Mouse (Mus musculus): ENCODE data around the gene Nt5c2. TPM values are rescaled to one million over a fixed set of nuclear protein-coding genes. Genes with fewer than 3 reads are reported as not detected.

The Nt5c2 gene
- polyA plus RNA-seq, 1 experiment from 2014 or later: 68.4 TPM

GRCm38 (mm10) chr19:47036596-47036995 is 21.6 kb upstream of the Nt5c2 start:
- Histone ChIP-seq H3K27me3 (ENCODE audit: insufficient read depth, low read length) (no peaks in the 10 kb centered on the region), H3K4me1 (replicated peaks; ENCODE audit: insufficient read depth, low read length) (no peaks in the 10 kb centered on the region), H3K27ac (no peak overlapping the region), H3K4me2 (ENCODE audit: low read length) (no peak overlapping the region), H3K36me3 (ENCODE audit: insufficient read depth, low read length) (peaks cover 11% of the 10 kb centered on the region; the same call in 1 of the 2 replicates), H3K9me3 (replicated peaks; ENCODE audit: low read length) (no peaks in the 10 kb centered on the region), H3K9ac (ENCODE audit: low read depth, low read length) (no peak overlapping the region), H3K4me3 (replicated peaks; ENCODE audit: low read depth, low read length) (no peak overlapping the region)
- 79% methylated on average over 3 of the region's 3 CpGs for WGBS
- no peak for ATAC-seq (replicated peaks; ENCODE audit: low FRiP score, low read depth)
- no peak for DNase-seq (ENCODE audit: low spot score)
- TF ChIP-seq CTCF (IDR thresholded peaks at IDR 0.05; ENCODE audit: low read depth): no peak

- Histone ChIP-seq H3K4me1 (replicated peaks; ENCODE audit: insufficient read depth, low read length) (no peaks in the 10 kb centered on the region), H3K27ac (no peak overlapping the region), H3K36me3 (ENCODE audit: insufficient read depth, low read length) (peaks cover 8% of the 10 kb centered on the region; the same call in 1 of the 2 replicates), H3K27me3 (ENCODE audit: insufficient read depth, low read length) (no peaks in the 10 kb centered on the region), H3K4me3 (replicated peaks; ENCODE audit: low read depth, low read length) (no peak overlapping the region), H3K9ac (ENCODE audit: low read depth, low read length) (no peak overlapping the region), H3K9me3 (replicated peaks; ENCODE audit: low read length) (no peaks in the 10 kb centered on the region), H3K4me2 (ENCODE audit: low read length) (no peak overlapping the region)
- WGBS: 90% methylated on average over 4 of the region's 4 CpGs
- ATAC-seq (replicated peaks; ENCODE audit: low FRiP score, low read depth): no peak
- no peak for DNase-seq (ENCODE audit: low spot score)
- TF ChIP-seq CTCF (IDR thresholded peaks at IDR 0.05; ENCODE audit: low read depth): no peak
These were observed 20.0 kb upstream of the Nt5c2 start for GRCm38 (mm10) chr19:47034916-47035315.

- 88% methylated on average over 6 of the region's 6 CpGs for WGBS
These were observed 16.8 kb upstream of the Nt5c2 start for GRCm38 (mm10) chr19:47031770-47032169.

GRCm38 (mm10) chr19:47029796-47030195 is 14.8 kb upstream of the Nt5c2 start:
- no peak overlapping the region for H3K4me2 ChIP-seq (ENCODE audit: low read length)
- H3K9ac ChIP-seq (ENCODE audit: low read depth, low read length): no peak overlapping the region
- no peak for TF ChIP-seq CTCF (IDR thresholded peaks at IDR 0.05; ENCODE audit: low read depth)
- no peaks in the 10 kb centered on the region for H3K4me1 ChIP-seq (replicated peaks; ENCODE audit: insufficient read depth, low read length)
- WGBS: 69% methylated on average over 9 of the region's 9 CpGs
- H3K9me3 ChIP-seq (replicated peaks; ENCODE audit: low read length): no peaks in the 10 kb centered on the region
- H3K27me3 ChIP-seq (ENCODE audit: insufficient read depth, low read length): no peaks in the 10 kb centered on the region
- H3K4me3 ChIP-seq (replicated peaks; ENCODE audit: low read depth, low read length): no peak overlapping the region
- H3K27ac ChIP-seq: no peak overlapping the region
- DNase-seq (ENCODE audit: low spot score) (no peak), ATAC-seq (replicated peaks; ENCODE audit: low FRiP score, low read depth) (no peak)
- H3K36me3 ChIP-seq (ENCODE audit: insufficient read depth, low read length): 0 out of 2 replicates have a peak, but pooled peaks cover 6% of the 10 kb centered on the region

More at GRCm38 (mm10) chr19:47031770-47032169, 16.8 kb upstream of the Nt5c2 start:
- Histone ChIP-seq H3K27me3 (ENCODE audit: insufficient read depth, low read length) (no peaks in the 10 kb centered on the region), H3K27ac (no peak overlapping the region), H3K9ac (ENCODE audit: low read depth, low read length) (no peak overlapping the region), H3K4me1 (replicated peaks; ENCODE audit: insufficient read depth, low read length) (no peaks in the 10 kb centered on the region), H3K4me3 (replicated peaks; ENCODE audit: low read depth, low read length) (no peak overlapping the region), H3K9me3 (replicated peaks; ENCODE audit: low read length) (no peaks in the 10 kb centered on the region), H3K4me2 (ENCODE audit: low read length) (no peak overlapping the region), H3K36me3 (ENCODE audit: insufficient read depth, low read length) (peaks cover 6% of the 10 kb centered on the region; the same call in 1 of the 2 replicates)
- ATAC-seq (replicated peaks; ENCODE audit: low FRiP score, low read depth) (no peak), DNase-seq (ENCODE audit: low spot score) (no peak)
- no peak for TF ChIP-seq CTCF (IDR thresholded peaks at IDR 0.05; ENCODE audit: low read depth)

GRCm38 (mm10) chr19:47026513-47026912 is 11.6 kb upstream of the Nt5c2 start:
- no peak for TF ChIP-seq CTCF (IDR thresholded peaks at IDR 0.05; ENCODE audit: low read depth)
- Histone ChIP-seq H3K4me3 (replicated peaks; ENCODE audit: low read depth, low read length) (no peak overlapping the region), H3K36me3 (ENCODE audit: insufficient read depth, low read length) (no peaks in the 10 kb centered on the region), H3K27me3 (ENCODE audit: insufficient read depth, low read length) (no peaks in the 10 kb centered on the region), H3K4me1 (replicated peaks; ENCODE audit: insufficient read depth, low read length) (no peaks in the 10 kb centered on the region), H3K9ac (ENCODE audit: low read depth, low read length) (no peak overlapping the region), H3K27ac (no peak overlapping the region), H3K9me3 (replicated peaks; ENCODE audit: low read length) (no peaks in the 10 kb centered on the region), H3K4me2 (ENCODE audit: low read length) (no peak overlapping the region)
- ATAC-seq (replicated peaks; ENCODE audit: low FRiP score, low read depth): no peak
- 78% methylated on average over 4 of the region's 4 CpGs for WGBS
- no peak for DNase-seq (ENCODE audit: low spot score)

GRCm38 (mm10) chr19:47024954-47025353 is 10.0 kb upstream of the Nt5c2 start:
- Histone ChIP-seq H3K36me3 (ENCODE audit: insufficient read depth, low read length) (no peaks in the 10 kb centered on the region), H3K4me3 (replicated peaks; ENCODE audit: low read depth, low read length) (no peak overlapping the region), H3K9ac (ENCODE audit: low read depth, low read length) (no peak overlapping the region), H3K9me3 (replicated peaks; ENCODE audit: low read length) (no peaks in the 10 kb centered on the region), H3K27ac (no peak overlapping the region), H3K27me3 (ENCODE audit: insufficient read depth, low read length) (no peaks in the 10 kb centered on the region), H3K4me1 (replicated peaks; ENCODE audit: insufficient read depth, low read length) (no peaks in the 10 kb centered on the region), H3K4me2 (ENCODE audit: low read length) (no peak overlapping the region)
- no peak for TF ChIP-seq CTCF (IDR thresholded peaks at IDR 0.05; ENCODE audit: low read depth)
- no peak for DNase-seq (ENCODE audit: low spot score)
- 67% methylated on average over 10 of the region's 10 CpGs for WGBS
- no peak for ATAC-seq (replicated peaks; ENCODE audit: low FRiP score, low read depth)

- Histone ChIP-seq H3K9me3 (replicated peaks; ENCODE audit: low read length) (no peaks in the 10 kb centered on the region), H3K9ac (ENCODE audit: low read depth, low read length) (no peak overlapping the region), H3K27me3 (ENCODE audit: insufficient read depth, low read length) (no peaks in the 10 kb centered on the region), H3K27ac (no peak overlapping the region), H3K36me3 (ENCODE audit: insufficient read depth, low read length) (no peaks in the 10 kb centered on the region), H3K4me2 (ENCODE audit: low read length) (no peak overlapping the region), H3K4me1 (replicated peaks; ENCODE audit: insufficient read depth, low read length) (no peaks in the 10 kb centered on the region), H3K4me3 (replicated peaks; ENCODE audit: low read depth, low read length) (no peak overlapping the region)
- WGBS: 82% methylated on average over 13 of the region's 13 CpGs
- TF ChIP-seq CTCF (IDR thresholded peaks at IDR 0.05; ENCODE audit: low read depth): no peak
- no peak for DNase-seq (ENCODE audit: low spot score)
- no peak for ATAC-seq (replicated peaks; ENCODE audit: low FRiP score, low read depth)
These were observed 8.6 kb upstream of the Nt5c2 start for GRCm38 (mm10) chr19:47023546-47023945.

All from kidney, postnatal 0 days (tissue).